Mouse (Mus musculus) mesoderm, embryonic 11.5 days (tissue): ENCODE measurements at regions not wholly inside any gene's neighbourhood (a gene's known extent, or its start where the extent isn't known, plus 50 kb on each side); places are given as distances from the start of the nearest gene placed in this dataset.

ENCODE experiments used
- DNase-seq: peaks from one replicate; pipeline ENCODE4 v3.0.0-alpha.2; 2012; ENCODE audit warnings: low read depth, low spot score

GRCm38 (mm10) chr3:150050916-150051315 lies 1060.6 kb upstream of the Adgrl2 start:
- DNase-seq: no peak

GRCm38 (mm10) chr3:150049876-150050830 lies 1059.8 kb upstream of the Adgrl2 start:
- peak; percentile 71 for DNase-seq
